Mouse (Mus musculus): ENCODE measurements around the gene Rgn.
A peak's percentile ranks its signal among the peaks of the same experiment; 100 is the strongest.

Gene Rgn

GRCm38 (mm10) chrX:20549532-20549931 lies at the start of gene Rgn:
TSS of gene Rgn (plus strand) at chrX:20549787.
- no peak for DNase-seq (ENCODE audit: low spot score in 2 of 2)

GRCm38 (mm10) chrX:20520290-20520939 lies 29.2 kb upstream of the Rgn start:
- no peak for DNase-seq (ENCODE audit: low spot score in 2 of 2)

GRCm38 (mm10) chrX:20521578-20521977 lies 28.0 kb upstream of the Rgn start:
- no peak for DNase-seq (ENCODE audit: low spot score in 2 of 2)

- DNase-seq (ENCODE audit: low spot score in 2 of 2), result no peak
These were observed 17.0 kb upstream of the Rgn start for GRCm38 (mm10) chrX:20532621-20533020.

- DNase-seq (ENCODE audit: low spot score in 2 of 2), result no peak
These were observed 5.7 kb upstream of the Rgn start for GRCm38 (mm10) chrX:20543867-20544266.

GRCm38 (mm10) chrX:20547609-20548008 lies 2.0 kb upstream of the Rgn start:
- DNase-seq (ENCODE audit: low spot score in 2 of 2), result no peak

- no peak for DNase-seq (ENCODE audit: low spot score in 2 of 2)
These were observed 1.3 kb upstream of the Rgn start for GRCm38 (mm10) chrX:20548011-20548879.

GRCm38 (mm10) chrX:20548880-20549440 lies 627 bp upstream of the Rgn start:
- no peak for DNase-seq (ENCODE audit: low spot score in 2 of 2)

- no peak for DNase-seq (ENCODE audit: low spot score in 2 of 2)
These were observed 2.6 kb downstream of the Rgn start for GRCm38 (mm10) chrX:20552199-20552598.

- no peak for DNase-seq (ENCODE audit: low spot score in 2 of 2)
These were observed 12.3 kb downstream of the Rgn start for GRCm38 (mm10) chrX:20561846-20562245.

- DNase-seq (ENCODE audit: low spot score in 2 of 2), result no peak
These were observed 14.4 kb downstream of the Rgn start for GRCm38 (mm10) chrX:20563941-20564340.

- no peak for DNase-seq (ENCODE audit: low spot score in 2 of 2)
These were observed 21.4 kb downstream of the Rgn start for GRCm38 (mm10) chrX:20571024-20571423.

GRCm38 (mm10) chrX:20572683-20573082 lies 23.1 kb downstream of the Rgn start:
- no peak for DNase-seq (ENCODE audit: low spot score in 2 of 2)

- DNase-seq (ENCODE audit: low spot score in 2 of 2), result no peak
These were observed 24.3 kb downstream of the Rgn start for GRCm38 (mm10) chrX:20573927-20574326.

GRCm38 (mm10) chrX:20587968-20588367 lies 38.4 kb downstream of the Rgn start:
- peak in 1 of 2 experiments; percentile 3 for DNase-seq (ENCODE audit: low spot score in 2 of 2)

- no peak for DNase-seq (ENCODE audit: low spot score in 2 of 2)
These were observed 58.9 kb downstream of the Rgn start for GRCm38 (mm10) chrX:20608500-20608899.

Measured in thymus, postnatal 10 days (tissue).